16 mouse cellular contexts compared by ENCODE assay signal in genomic region chr2:180391349-180391748, GRCm38 (mm10). TPM values are rescaled to one million over a fixed set of nuclear protein-coding genes. Genes with fewer than 3 reads are reported as not detected.
"Had no signal": no experiment of that assay in that cellular context is flagged by ENCODE, and none has a peak within 500 bp of the region (broad histone marks: within the 10 kb centered on the region; RNA-seq: fewer than 3 reads in every experiment).

No protein-coding gene starts in this region.

- H3K27ac ChIP-seq: layer of hippocampus, adult 2 months; limb, embryonic 12.5 days; liver, embryonic 13.5 days; neural tube, embryonic 12.5 days had no signal

- H3K4me2 ChIP-seq: limb, embryonic 12.5 days; liver, embryonic 13.5 days; neural tube, embryonic 12.5 days had no signal

- H3K4me3 ChIP-seq: layer of hippocampus, adult 2 months; limb, embryonic 12.5 days; liver, embryonic 13.5 days; neural tube, embryonic 12.5 days had no signal

- ATAC-seq: liver, postnatal 0 days had no signal

- DNase-seq: kidney, postnatal 10 days; kidney, postnatal 4 days; liver; liver, embryonic 13.5 days; liver, postnatal 0 days; midbrain, embryonic 14.5 days; spleen, adult 18-20 months; thymus, adult 18-20 months; thymus, postnatal 14 days had no signal

- H3K36me3 ChIP-seq: limb, embryonic 12.5 days; liver, embryonic 13.5 days; neural tube, embryonic 12.5 days had no signal

- H3K4me1 ChIP-seq: liver, embryonic 13.5 days had no signal

- H3K9me3 ChIP-seq: limb, embryonic 12.5 days; liver, embryonic 13.5 days; neural tube, embryonic 12.5 days had no signal

- H3K9ac ChIP-seq: limb, embryonic 12.5 days; liver, embryonic 13.5 days; liver, postnatal 0 days; neural tube, embryonic 12.5 days had no signal

RNA-seq across cellular contexts. Expression of gene Gata5, which starts 56.9 kb away (rescaled TPM):
- total RNA-seq: layer of hippocampus, adult 2 months; layer of hippocampus, postnatal 10 days; left cerebral cortex, postnatal 36 days; megakaryocyte-erythroid progenitor cell, adult 5-6 weeks; neutrophil, adult 5-6 weeks had no signal
- polyA plus RNA-seq: midbrain, embryonic 14.5 days; neural tube, embryonic 12.5 days had no signal
